Mouse (Mus musculus): ENCODE data around the gene Zfp507. TPM values are rescaled to one million over a fixed set of nuclear protein-coding genes. Genes with fewer than 3 reads are reported as not detected.

The Zfp507 gene
- polyA plus RNA-seq, 1 experiment: 7.2 TPM

DNA sequence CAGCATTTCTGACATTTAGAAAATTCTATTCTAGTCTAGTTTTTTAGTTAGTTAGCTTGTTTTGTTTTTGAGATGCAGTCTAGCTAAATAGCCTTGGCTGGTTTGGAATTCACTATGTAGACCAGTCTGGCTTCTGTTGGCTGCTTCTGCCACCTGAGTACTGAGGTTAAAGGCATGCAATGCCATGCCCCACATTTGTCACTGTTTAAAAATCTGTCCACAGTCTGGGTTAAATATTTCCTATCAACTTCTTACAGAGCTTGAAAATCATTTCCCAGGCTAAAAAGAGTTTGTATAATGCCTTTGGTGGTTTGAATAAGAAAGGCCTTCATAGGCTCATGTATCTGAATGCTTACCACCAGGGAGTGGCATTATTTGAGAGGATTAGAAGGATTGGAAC lies 63.9 kb downstream of the Zfp507 start:
- DNase-seq (ENCODE audit: low read depth): no peak

DNA sequence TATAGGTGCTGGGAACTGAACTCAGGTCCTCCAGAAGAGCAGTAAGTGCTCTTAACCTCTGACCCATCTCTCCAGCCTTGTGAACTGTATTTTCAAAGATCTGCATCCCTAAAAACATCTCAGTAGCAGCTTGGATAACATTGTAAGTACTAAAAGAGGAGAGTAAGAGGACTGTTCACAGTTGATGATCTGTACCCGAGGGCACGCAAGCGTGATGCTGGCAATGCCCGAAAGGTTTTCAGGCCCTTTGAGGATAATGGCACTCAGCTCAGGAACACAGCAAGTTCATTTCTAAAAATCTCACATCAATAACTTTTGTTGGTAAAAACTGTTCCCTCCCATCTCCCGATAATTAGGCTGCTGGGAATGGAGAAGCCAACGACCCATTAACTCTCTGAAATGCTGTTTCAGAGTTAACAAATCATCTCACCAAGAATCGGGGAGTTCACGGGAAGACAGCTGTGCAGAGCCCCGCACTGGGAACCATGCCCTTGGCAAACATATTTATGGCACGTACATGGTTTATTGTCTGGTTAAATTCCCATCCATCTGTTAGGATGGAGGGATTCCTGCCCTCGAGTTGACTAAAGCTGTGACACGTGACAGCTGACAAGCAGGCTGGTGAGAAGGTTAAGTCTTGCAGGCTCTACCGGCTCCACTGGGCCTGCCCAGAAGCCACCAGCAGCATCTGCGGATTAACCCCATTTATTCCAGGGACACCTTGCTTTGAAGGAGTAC lies 69.3 kb downstream of the Zfp507 start:
- no peak for DNase-seq (ENCODE audit: low read depth)

DNA sequence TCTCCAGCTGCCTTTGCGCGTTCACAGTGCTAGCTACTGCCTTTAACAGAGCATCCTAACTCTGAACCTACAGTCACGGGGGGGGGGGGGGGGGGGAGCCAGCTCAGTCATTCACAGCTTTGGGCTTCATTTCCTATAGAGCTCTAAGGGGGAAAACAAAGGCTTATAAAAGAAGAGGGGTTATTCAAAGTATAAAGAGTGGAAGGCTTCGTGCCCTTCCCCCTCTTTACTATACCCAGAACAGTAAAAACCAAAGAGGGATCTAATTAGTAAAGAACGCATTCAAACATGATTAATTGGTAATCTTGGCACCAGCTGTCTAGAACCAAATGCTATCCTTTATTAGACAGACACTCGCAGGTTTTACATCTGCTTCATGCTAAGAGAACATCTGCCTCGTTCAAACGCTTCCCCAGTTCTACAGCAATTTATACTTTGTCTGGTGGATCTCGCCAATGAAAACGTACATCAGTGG lies 70.2 kb downstream of the Zfp507 start:
- no peak for DNase-seq (ENCODE audit: low read depth)

DNA sequence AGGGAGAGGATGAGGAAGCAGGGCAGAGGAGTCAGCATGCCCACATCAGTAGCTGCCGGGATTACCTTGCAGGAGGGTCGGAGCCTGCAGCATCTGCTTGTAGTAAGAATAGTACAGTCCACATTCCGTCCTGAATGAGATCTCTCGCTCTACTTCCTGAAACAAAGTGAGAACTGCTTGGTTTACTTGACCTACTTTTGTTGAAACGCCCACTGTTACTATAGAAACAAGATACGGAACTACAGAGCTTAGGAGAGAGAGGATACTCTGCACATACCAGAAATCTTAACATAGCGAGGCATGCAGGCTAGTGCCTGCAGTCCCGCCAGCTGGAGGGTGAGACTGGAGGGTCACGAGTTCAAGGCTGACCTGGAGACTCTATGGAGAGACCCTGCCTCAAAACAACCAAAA lies 73.2 kb downstream of the Zfp507 start:
- DNase-seq (ENCODE audit: low read depth): no peak

DNA sequence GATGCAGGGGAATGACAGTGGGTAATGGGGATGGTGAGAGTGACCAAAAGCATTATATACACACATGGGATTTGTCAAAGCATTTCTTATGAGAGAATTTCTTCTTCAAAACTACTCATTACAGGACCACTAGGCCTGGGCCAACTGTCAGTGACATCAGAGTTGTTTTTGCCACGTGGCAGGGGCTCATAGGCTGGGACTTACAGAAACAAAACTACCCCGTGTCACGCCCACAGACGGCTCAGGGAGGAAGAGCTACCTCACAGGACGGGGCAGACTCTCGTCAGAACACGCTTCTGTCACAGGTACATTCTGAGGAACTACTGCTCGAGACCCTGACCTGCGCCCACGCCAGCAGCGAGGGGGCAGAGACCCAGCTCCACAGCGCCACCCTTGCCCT lies 74.4 kb downstream of the Zfp507 start:
- DNase-seq (ENCODE audit: low read depth): no peak

DNA sequence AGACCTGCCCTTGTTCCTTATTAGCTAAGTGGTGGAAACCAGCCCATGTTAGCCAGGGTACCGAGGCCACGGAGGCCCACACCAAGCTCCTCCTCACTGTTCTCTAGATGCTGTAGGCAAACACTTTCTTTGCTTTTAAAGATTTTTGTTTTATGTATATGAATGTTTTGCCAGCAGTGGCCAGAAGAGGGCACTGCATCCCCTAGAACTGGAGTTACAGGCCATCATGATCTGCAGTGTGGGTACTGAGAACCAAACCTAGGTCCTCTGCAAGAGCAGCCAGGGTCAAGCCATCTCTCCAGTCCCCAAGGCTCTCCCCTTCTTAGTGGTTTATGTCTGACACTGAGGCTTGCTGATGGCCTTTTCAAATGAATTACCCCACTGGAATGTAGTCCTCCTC lies 79.8 kb downstream of the Zfp507 start:
- no peak for DNase-seq (ENCODE audit: low read depth)

Other genes starting within 250 kb of the Zfp507 start
- 32.0 and 36.7 TPM in 2 replicates for gene Nudt19, start 246.7 kb downstream of the Zfp507 start, polyA plus RNA-seq (2012; rRNA removed)
- gene Rgs9bp, start 217.4 kb downstream of the Zfp507 start, polyA plus RNA-seq (2012; rRNA removed): 0.16 and 0.23 TPM in 2 replicates
- gene Ankrd27, start 216.8 kb downstream of the Zfp507 start, polyA plus RNA-seq (2012; rRNA removed): 29.6 and 33.6 TPM in 2 replicates
- 23.9 and 43.5 TPM in 2 replicates for gene Pdcd5, start 155.5 kb downstream of the Zfp507 start, polyA plus RNA-seq (2012; rRNA removed)
- gene Dpy19l3, start 48.5 kb downstream of the Zfp507 start, polyA plus RNA-seq (2012; rRNA removed): 7.9 and 10.0 TPM in 2 replicates